Mouse (Mus musculus) gastrocnemius, postnatal 36 days (tissue): ENCODE measurements at regions not wholly inside any gene's neighbourhood (a gene's known extent, or its start where the extent isn't known, plus 50 kb on each side); places are given as distances from the start of the nearest gene placed in this dataset.
A peak's percentile ranks its signal among the peaks of the same experiment; 100 is the strongest.

ENCODE experiments used
- DNase-seq, 2 experiments: peaks; one replicate each; pipeline ENCODE4 v3.0.0; 2022
- intact Hi-C: fragments of 180-260 bp; cut with DNase I; formaldehyde crosslinking; loops from one replicate; pipeline ENCODE4 v1.15.1; 2025

GRCm38 (mm10) chr12:118562226-118562625 lies 261.0 kb upstream of the Sp4 start:
- intact Hi-C loops = no loop called here
- no peak for DNase-seq

DNA sequence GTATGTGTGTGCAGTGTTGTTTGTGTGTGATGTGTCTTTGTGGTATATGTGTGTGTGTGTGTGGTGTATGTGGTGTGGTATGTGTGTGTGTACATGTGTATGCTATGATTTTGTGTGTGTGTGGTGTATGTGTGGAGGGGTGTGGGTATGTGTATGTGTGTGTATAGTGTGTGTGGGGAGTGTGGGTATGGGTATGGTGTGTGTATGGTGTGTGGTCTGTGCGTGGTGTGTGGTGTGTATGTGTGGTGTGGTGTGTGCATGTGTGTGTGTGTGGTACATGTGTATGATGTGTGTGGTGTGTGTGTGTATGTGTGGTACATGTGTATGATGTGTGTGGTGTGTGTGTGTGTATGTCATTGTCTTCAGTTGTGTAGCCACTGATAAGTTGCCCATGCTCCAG lies 247.8 kb upstream of the Sp4 start:
- DNase-seq = no peak
- intact Hi-C loops = no loop called here

GRCm38 (mm10) chr12:118540336-118540735 lies 239.1 kb upstream of the Sp4 start:
- intact Hi-C loops = no loop called here
- DNase-seq = no peak

DNA sequence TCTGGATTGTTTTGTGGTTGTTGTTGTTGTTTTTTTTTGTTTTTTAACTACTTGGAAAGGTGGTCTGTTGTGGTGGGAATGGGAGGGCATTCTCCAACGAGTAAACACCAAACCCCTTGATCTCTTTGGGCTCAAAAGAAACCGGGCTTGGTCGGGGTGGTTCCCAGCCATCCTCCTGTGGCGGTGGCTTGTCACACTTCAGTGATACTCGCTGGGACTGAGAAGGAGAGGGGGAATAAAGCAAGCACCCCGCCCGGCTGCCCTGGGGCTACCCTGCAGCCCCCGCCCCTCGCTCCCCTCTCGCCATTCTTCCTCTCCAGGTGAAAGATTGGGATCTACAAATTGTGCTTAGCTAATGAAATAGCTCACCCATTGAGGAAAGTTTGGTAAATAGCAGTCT lies 229.3 kb upstream of the Sp4 start:
- intact Hi-C loops = no loop called here
- no peak for DNase-seq

DNA sequence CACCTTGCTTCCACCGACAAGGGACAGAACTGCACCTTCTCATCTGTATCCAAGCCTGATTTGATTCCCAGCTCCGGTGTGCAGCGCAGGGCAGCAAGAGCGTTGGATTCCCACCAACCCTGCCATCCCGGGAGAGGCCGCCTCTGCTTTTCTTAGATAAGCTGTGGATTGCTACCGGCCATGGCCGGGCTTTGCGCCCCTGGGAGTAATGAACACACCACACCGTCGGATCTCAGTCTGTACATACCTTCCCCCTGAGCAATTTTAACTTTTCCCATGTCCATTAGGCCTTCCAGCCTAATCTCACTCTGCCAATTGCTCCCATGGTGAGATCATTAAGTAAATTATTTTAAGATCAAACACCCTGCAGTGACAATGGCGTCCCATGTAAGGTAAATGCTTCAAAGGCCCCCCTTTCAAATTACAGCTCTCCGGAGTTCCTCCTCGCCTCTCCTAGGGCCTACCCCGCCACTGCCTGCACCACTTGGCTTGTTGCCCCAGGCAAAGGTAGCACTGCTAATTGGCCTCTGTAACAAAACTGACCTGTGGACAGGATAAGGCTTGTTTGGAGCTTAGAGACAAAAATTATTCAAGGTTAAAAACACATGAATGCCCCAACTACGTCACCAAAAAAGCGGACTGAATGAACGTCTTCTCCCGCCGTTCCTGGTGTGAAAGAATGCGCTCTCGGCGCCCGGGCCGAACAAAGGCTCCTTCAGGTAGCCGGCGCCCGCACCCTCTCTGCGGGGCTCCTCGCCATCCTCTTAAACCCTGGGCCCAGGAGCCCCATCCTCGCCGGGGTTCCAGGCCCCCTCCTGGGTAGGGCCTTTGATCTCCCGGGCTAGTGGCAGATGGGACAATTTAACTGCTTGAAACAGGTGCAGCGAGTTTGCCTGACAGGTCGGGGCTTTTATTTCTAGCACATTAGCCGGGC lies 228.5 kb upstream of the Sp4 start:
- no peak for DNase-seq
- intact Hi-C loops = no loop called here

DNA sequence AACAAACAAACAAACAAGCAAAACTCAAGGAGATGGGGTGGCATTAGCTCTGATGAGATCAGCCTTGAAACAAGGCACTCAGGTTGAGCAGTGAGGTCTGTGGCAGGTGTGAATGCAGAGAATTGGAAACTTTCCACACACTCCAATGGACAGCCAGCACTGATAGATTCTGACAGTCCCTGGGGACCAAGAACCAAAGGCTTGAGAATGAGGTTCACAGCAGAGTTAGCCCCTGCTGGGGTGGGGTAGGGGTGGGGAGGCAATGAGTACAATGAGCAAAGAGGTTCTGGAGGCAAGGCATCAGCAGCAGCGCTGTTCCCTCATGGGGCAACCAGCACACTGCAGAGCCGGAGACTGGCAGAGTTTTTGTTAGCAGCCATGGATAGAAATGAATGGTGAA lies 220.5 kb upstream of the Sp4 start:
- intact Hi-C loops = no loop called here
- DNase-seq = no peak

DNA sequence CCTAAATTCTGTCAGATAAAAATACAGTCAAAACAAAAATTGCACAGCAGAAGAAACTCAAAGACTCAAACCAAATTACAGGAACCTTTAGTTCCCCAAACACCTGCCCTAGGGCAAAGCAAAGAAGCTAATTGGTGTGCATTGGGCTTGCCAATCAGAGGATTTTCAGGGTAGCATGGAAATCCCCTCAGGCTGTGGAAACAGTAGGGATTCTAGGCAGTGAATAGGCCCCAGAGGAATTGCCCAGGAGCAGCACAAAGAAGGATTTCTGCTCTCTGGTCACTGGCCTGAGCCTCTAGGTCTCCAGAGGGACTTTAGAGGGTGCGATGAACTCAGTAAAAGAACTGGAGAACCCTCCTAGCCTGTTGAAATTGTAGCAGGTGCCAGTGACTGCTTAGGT lies 220.1 kb upstream of the Sp4 start:
- intact Hi-C loops = no loop called here
- DNase-seq = no peak

- intact Hi-C loops = no loop called here
- DNase-seq = no peak
Measured at GRCm38 (mm10) chr12:118519801-118520327, 218.6 kb upstream of the Sp4 start.

GRCm38 (mm10) chr12:118510989-118511388 lies 209.7 kb upstream of the Sp4 start:
- intact Hi-C loops = no loop called here
- DNase-seq = no peak

- DNase-seq = no peak
Measured at GRCm38 (mm10) chr12:118508972-118509917, 208.0 kb upstream of the Sp4 start.

DNA sequence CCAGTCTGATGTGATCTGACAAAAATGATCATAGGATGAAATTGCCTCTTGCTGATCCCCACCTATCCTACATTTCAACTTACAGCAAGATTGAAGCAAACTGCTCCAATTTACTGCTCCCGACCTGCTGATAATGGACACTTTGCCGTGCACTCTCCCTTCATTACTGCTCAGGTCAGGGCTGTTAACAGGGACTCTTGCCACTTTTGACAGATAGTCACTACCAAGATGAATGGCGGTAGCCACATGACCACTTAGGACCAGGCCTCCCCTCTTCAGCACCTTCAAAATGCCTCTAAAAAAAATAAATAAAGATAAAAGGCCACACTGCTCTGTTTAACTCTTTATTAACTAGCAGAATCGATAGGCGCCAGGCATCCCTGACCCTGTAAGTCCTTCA lies 199.2 kb upstream of the Sp4 start:
- intact Hi-C loops = no loop called here
- no peak for DNase-seq

More at GRCm38 (mm10) chr12:118508972-118509917, 208.0 kb upstream of the Sp4 start:
- intact Hi-C loops = no loop called here

- intact Hi-C loops = no loop called here
- no peak for DNase-seq
Measured at GRCm38 (mm10) chr12:118488038-118488437, 186.8 kb upstream of the Sp4 start.

- DNase-seq = no peak
- intact Hi-C loops = no loop called here
Measured at GRCm38 (mm10) chr12:118486434-118486833, 185.2 kb upstream of the Sp4 start.

GRCm38 (mm10) chr12:118481347-118481746 lies 180.1 kb upstream of the Sp4 start:
- intact Hi-C loops = no loop called here
- no peak for DNase-seq

GRCm38 (mm10) chr12:118474732-118475131 lies 173.5 kb upstream of the Sp4 start:
- intact Hi-C loops = no loop called here
- DNase-seq = no peak

GRCm38 (mm10) chr12:118466837-118467236 lies 165.6 kb upstream of the Sp4 start:
- DNase-seq = no peak
- intact Hi-C loops = no loop called here

DNA sequence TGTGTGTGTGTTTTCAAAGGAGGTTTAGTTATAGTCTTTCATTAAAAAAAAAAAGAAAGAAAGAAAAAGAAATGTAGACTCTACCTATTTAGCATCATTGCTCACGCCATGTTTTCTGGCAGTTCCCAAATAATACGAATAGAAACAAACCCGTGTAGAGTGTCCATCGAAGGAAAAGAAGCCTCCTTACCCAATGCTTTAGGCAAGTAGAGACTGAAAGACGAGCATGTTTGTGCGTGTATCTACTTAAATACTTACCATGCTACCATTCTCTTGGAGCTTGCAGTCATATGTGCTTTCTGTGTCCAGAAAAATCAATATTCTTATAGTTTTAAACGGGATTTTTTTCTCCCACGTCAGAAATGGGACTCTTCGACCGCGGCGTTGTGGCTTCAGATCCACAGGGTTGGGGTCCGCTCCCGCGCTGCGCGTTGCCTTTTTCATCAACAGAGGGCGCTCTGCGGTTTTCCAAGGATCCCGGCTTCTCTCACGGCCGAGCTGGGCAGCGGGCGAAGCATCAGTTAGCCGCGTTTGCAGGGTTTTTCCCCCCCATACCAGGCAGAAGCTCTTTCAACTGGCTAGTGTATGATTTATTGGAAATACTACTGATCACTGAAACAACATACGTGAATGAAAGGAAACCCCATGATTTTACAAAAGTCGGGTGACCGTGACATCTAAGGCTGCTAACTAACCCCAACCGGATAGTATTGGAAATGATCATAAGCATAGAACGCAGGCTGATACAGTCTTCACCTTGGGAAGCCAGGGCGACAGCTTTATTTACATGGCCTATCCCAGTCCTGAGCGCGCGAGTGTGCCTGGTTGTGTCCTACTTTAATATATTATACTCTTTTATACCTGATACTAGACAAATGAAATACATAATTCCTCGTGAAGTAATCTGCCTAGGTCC lies 156.5 kb upstream of the Sp4 start:
- peak in 1 of 2 experiments; percentile 20 for DNase-seq

GRCm38 (mm10) chr12:118455609-118456008 lies 154.4 kb upstream of the Sp4 start:
- no peak for DNase-seq
- intact Hi-C loops = loop anchor here (5.0 kb wide), 1 partner anchor 397 kb away; no protein-coding TSS in a partner anchor

More for the DNA sequence above, 156.5 kb upstream of the Sp4 start:
- intact Hi-C loops = loop anchor here (5.0 kb wide), 1 partner anchor 395 kb away; no protein-coding TSS in a partner anchor

DNA sequence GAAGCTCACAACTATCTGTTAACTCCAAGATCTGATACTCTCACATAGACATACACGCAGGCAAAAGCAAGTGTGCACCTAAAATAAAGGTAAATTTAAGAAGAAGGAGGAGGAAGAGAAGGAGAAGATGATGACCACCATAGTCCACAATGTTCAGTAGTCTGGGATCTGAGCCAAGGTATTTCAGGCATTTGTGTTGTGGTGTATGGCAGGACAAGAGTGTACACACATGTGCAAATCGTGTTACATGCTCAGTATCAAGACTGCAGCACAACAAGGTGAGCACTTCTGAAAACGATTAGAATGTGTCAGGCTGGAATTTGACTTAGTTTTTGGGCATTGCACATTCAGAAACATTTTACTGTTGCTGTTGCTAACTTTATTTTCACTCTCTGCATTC lies 138.4 kb upstream of the Sp4 start:
- DNase-seq = no peak
- intact Hi-C loops = no loop called here

DNA sequence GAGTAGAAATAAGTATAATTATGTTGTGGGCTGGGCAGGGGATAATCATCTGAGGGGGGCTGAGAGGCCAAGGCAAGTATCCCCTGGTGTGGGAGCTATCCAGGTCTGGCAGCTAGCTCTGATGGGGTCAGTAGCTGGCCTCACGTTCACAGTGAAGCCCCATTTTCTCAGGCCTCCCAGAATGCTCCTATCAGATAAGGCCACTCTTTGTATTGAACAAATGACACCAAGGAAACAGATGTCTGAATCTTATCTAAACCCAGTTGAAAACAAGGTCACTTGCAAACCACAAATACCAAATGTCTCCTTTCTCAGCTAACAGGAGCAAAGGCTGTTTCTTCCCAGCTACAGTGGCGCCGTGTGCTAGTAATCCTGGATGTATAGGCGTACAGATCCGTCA lies 137.6 kb upstream of the Sp4 start:
- DNase-seq = no peak
- intact Hi-C loops = no loop called here
